Mouse (Mus musculus) liver, adult 2 months (tissue): ENCODE data around the gene Ccdc34.

Source experiments
- CTCF ChIP-seq: fragments of 200-500 bp; IDR thresholded peaks from 2 replicates; pipeline ENCODE4 v1.5.1; 2011; ENCODE audit warnings: low read depth, low read length, control low read depth
- POLR2A ChIP-seq: fragments of 200-500 bp; IDR thresholded peaks from 2 replicates; pipeline ENCODE4 v1.6.1; 2011; ENCODE audit warnings: low read length, control low read depth; ENCODE audit not compliant: insufficient read depth; ENCODE audit errors: extremely low read depth

- TF ChIP-seq CTCF: no peak
- TF ChIP-seq POLR2A: no peak
These were observed 29.7 kb upstream of the Ccdc34 start for GRCm38 (mm10) chr2:109987946-109988345.
